Mouse (Mus musculus) thymus, postnatal 0 days (tissue): ENCODE results near the gene Il12rb2. TPM values are rescaled to one million over a fixed set of nuclear protein-coding genes. Genes with fewer than 3 reads are reported as not detected.

Source experiments
- DNase-seq: peaks from one replicate; pipeline ENCODE4 v3.0.0-alpha.2; 2015; ENCODE audit warnings: low spot score
- polyA plus RNA-seq: library from polyadenylated mRNA; unstranded; fragments of >200 nt; fragmentation: Nextera tagmentation; extraction: Ambion mirVana; gene quantifications from 2 replicates; pipeline ENCODE4 v1.2.1, GENCODE M21; 2015

Il12rb2 gene
- 2.0 and 3.1 TPM in 2 replicates for polyA plus RNA-seq

DNA sequence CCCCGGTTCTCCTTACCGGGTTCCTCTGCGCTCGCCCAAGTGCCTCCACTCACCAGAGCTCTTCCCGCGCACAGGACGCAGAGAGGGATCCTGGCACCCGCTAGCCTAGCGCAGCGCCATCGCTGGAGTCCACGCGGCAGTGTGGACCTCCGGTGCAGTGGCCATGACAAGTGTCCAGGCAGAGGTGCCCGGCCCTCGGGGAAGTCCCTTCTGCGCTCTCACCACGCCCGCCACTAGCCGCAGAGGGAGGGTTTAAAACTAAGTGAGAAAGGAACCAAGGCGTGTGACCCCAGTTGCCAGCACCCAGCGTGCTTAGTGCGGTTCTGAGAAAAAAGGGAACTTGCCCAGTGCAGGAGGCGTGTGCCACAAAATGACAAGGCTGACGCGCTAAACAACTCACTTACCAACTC, at the start of gene Il12rb2:
Il12rb2 (minus strand) TSS at position 207 of the 410 bp plus-strand sequence.
- DNase-seq = peak; percentile 50

DNA sequence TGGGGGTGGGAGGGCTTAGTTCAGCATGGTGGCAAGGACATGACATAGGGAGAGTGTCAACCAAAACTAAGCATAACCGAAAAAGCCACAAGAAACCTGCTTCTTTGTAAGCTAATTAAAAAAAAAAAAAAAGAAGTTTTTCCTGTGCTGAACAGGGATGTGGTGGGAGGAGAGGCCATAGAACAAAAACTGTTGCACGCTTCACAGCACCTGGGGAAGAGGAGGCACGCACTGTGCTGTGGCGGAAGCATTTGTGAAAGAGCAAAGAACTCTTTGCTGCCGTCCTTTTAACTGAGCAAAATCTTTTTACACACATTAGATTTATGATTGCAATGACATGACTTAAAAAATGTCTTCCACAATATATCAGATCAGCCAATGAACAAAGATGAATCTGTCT, 45.8 kb upstream of the Il12rb2 start:
- peak; percentile 66 for DNase-seq

DNA sequence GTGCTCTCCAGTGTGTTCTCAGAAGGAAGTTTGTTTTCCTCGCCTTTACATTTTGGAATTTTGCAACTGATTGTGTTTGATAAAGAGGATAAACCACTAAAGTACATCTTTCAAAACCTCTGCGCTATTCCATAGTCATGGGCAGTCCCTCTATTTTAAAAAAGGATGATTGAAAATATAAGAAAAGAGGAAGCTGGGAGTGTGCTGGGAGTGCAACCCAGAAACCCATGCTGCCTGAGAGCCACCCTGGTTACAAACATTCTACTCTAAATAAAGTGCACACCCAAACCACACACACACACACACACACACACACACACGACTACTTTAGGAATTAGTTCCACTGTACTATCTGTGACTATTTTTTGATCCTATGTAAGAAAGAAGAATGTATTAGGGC, 40.6 kb upstream of the Il12rb2 start:
- DNase-seq = no peak

GRCm38 (mm10) chr6:67415276-67415675, 39.3 kb upstream of the Il12rb2 start:
- peak; percentile 50 for DNase-seq

DNA sequence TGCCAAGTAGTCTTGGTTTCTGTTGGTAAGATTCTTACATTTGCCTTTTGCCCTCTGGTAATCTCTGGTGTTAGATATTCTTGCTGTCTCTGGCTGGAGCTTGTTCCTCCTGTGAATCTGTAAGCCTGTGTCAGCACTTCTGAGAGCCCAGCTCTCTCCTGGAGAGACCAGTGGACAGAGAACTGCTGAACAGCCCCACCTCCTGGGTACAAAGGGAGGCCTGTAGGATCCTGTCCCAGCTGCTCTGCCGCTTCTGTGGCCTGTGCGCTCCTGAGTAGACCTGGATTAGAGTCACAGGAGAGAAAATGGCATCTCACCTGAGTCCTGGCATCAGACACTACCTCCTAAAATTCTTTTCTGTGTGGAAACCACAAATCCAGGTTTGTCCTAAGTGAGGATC, 37.4 kb upstream of the Il12rb2 start:
- DNase-seq = no peak

GRCm38 (mm10) chr6:67405281-67405682, 29.3 kb upstream of the Il12rb2 start:
- DNase-seq = no peak

- DNase-seq = no peak
Measured at GRCm38 (mm10) chr6:67399551-67399950, 23.6 kb upstream of the Il12rb2 start.

- DNase-seq = no peak
Measured at GRCm38 (mm10) chr6:67365785-67366184, 10.2 kb downstream of the Il12rb2 start.

DNA sequence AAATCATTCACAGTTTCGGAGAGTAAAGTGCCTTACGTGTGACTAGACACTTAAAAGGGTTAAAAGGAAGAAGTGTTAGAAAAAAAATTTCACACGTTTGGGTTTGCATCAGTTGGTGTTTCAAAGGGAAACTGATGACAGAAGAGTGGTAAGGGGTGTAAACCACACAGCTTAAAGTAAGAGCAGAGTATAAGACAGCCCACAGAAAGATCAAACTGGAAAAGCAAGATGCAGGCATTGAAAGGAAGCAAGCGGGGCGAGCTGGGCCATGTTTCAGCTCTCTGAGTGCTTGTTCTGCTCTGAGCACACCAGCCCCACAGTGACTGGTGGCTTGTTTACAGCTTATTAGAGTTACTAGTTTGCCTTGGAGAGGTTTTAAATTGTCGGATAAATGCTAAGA, 27.9 kb downstream of the Il12rb2 start:
- peak; percentile 82 for DNase-seq

DNA sequence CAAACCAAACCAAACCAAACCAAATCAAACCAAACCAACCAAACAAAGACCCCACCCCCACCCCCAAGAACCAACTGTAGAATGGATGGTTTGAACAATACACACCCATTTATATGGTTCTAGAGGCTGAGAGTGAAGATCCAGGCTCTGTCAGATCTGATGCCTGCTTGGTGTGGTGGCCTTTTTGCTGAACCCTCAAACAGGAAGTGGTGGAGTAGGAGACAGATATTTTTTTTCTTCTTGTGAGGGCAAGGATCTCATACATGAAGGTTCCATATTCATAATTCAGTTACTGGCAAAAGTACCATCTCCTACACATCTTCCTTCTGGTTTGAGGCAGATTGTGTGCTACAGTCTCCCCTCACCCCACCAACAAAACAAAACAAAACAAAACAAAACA, 36.5 kb downstream of the Il12rb2 start:
- peak; percentile 69 for DNase-seq

DNA sequence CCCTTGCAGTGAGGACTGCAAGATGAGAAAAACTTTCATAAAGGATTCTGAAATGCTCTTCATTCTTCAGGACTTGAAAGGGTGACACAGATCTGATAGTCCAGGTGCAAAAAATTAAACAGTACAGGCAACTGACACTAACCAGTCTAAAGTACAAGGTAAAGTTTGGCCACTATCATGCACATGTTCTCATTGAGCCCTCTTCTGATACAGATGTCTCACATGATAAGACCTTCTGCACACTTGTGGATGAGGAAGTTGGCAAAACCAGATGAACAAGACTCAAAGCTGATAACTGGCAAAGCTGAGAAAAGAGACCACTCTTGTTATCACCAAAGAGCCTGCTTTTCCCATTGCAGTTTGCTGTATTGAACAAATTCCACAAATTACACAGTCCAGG, 38.0 kb downstream of the Il12rb2 start:
- peak; percentile 39 for DNase-seq

DNA sequence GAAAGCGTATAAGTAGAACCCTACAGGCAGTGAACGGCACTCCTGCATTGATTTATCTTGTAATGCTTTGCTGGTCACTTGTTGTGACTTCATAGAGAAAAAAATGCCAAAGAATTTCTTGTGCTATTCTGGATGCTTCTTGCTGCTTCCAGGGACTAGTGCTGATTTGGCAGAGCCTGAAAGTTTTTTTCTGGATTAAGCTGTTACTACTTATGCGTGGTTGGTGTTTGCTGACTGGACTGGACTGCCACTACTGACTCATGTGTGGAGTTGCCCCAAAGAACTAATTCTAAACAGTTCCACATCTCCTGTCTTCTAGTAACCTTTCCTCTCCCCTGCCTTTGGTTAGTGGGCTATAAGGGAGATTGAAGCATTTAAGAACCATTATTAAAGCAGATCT, 52.2 kb downstream of the Il12rb2 start:
- DNase-seq = no peak

DNA sequence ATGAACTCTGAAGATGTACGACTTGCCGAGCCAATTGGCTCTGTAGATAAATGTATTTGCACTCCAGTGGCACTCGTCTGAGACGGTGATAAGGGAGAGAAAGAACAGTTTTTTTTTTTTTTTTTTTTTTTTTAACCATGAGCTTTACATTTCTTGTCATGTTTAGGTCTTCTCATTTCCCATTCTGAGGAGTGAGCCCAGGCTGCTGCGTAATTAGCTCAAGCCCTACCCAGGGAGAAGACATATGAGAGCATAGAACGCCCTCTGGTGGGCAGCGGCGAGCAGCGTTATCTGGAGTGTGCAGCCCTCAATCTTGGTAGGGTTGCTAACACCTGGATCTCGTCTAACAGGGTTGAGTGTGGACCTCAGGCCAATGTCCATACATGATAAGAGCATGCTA, 57.5 kb downstream of the Il12rb2 start:
- DNase-seq = peak; percentile 67

DNA sequence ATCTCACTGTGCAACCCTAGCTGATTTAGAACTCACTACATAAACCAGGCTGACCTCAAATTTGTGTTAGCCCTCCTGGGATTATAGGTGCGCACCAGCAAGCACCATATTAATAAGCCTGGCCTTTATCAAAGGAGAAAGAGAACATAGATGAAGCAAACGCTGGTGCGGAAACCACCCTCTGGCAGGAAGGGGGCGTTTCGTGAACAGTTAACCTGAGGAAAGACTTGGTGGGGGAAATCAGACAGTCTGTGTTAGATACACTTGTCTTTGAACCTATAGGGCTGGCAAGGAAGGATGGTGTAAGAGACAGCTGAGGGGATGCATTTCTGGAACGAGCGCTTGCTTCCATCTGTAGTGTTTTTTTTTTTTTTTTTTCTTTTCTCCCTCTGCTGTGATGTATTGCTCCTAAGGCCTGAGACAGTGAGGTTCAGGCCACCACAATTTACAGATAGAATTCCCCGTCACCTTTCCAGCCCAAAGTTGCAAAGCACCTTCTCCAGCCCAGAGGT, 58.1 kb downstream of the Il12rb2 start:
- DNase-seq = peak; percentile 61

DNA sequence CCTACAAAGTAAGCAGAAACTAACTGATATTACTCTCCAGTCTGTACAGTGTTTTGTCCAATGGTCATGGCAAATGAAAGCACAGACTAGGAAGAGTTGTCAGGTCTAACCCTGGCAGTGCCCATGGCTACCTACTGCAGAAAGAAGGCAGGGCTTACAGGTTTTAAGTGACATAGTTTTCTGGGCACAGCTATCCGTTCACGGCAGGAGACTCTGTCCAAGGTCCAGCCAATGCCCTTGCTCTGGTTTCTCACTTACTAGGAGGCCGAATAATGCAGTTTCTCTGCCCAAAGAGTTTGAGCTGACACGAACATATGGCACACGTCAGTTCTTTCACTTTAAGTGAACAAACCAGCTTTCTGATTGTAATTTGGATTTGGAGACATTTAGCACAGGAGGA, 58.9 kb downstream of the Il12rb2 start:
- no peak for DNase-seq

GRCm38 (mm10) chr6:67314697-67315096, 61.3 kb downstream of the Il12rb2 start:
- DNase-seq = no peak

GRCm38 (mm10) chr6:67309752-67310151, 66.2 kb downstream of the Il12rb2 start:
- DNase-seq = no peak

GRCm38 (mm10) chr6:67308994-67309393, 67.0 kb downstream of the Il12rb2 start:
- no peak for DNase-seq

- no peak for DNase-seq
Measured at GRCm38 (mm10) chr6:67303210-67303609, 72.8 kb downstream of the Il12rb2 start.

DNA sequence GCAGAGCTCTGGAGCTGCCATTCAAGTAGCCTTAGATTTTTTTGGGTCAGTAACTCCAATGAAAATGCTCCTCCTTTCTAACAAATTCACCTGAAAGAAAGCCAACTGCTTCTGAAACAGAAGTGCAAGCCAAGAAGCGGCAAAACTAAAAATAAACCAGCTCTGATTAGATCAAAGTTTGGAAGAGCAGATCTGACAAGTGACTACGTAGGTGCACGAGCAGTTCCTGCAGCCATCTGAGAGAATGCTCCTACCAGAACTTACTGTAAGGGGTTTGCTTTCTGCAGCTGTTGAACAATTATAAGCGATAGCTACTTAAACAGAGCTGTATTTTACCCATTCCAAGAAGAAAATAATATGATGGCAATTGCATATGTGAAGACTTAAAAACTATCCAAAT, 73.5 kb downstream of the Il12rb2 start:
- DNase-seq = peak; percentile 71

DNA sequence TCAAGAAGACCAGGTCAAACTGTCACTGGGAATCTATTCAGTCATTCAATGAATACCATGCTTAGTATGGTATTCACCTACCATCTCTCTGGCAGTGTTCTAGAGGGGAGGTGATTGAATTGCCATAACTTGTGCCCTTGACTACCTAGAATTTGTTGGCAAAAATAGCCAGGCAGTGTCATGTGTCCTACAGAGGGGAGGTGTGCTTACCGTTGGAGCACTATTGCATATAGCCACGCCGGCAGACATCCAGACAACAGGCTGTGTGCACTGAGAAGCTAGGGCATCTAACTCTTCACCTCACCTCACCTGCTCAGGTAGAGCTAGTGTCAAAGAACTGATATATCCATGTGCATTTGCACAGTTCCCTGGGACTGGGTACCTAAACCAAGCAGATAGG, 74.8 kb downstream of the Il12rb2 start:
- no peak for DNase-seq

- no peak for DNase-seq
Measured at GRCm38 (mm10) chr6:67300710-67301163, 75.3 kb downstream of the Il12rb2 start.

DNA sequence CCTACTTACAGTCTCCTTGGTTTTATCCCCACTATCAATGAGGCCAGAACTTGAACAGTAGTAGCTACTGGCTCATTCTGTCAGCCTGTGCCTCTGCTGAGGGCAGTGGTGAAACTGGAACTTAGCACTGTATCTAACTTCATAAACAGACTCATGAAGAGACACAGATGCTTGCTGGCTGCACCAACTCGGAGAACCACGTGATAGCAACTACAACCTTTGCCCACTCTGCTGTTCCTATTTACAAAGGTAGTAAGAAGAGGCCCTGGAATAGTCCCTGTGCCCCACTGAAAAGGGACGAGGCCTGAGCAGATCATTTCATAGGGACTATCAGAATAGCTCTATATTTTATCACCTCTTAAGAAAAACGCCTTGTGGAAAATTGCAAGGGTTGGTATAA, 75.7 kb downstream of the Il12rb2 start:
- no peak for DNase-seq

DNA sequence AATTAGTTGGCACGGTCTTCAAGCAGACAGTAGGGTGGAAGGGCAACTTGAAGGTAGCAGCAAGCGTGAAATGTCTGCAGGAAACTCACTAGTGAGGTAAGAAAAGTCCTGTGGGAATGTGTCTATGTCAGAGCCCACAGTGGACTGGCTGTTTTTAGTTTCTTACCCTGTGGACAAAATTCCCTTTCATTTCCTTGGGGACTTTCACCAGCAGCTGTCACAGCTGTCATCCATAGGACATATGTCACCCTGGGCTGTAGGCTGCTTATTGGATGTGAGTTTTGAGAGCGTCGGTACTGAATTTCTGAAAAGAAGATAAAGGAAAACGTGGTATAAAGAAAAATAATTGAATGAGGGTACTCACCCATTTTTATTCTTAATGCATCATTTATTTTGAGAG, 77.2 kb downstream of the Il12rb2 start:
- no peak for DNase-seq
